Mouse (Mus musculus) left cerebral cortex, postnatal 25 days (tissue): ENCODE results near the gene Siglecg. TPM values are rescaled to one million over a fixed set of nuclear protein-coding genes. Genes with fewer than 3 reads are reported as not detected.
A peak's percentile ranks its signal among the peaks of the same experiment; 100 is the strongest.
"Not testable (repeated sequence)": the region's sequence is repeated elsewhere in the genome, so short reads cannot be mapped to it uniquely, and the experiment has no call there.

ENCODE experiments used
- DNase-seq, 2 experiments: peaks; one replicate each; pipeline ENCODE4 v3.0.0; 2022; ENCODE audit warnings: low spot score in 2 of 2, mixed read lengths in 1 of 2
- intact Hi-C: fragments of 180-260 bp; cut with DNase I; formaldehyde crosslinking; loops from one replicate; pipeline ENCODE4 v1.15.1; 2025
- total RNA-seq, 2 experiments: library from RNA; stranded (reverse); gene quantifications; 2 replicates each; pipeline ENCODE4 v1.2.3; 2021

Gene Siglecg
- under 1 TPM in 1 of 2 experiments, not detected in 1; 0.69 TPM for total RNA-seq

- intact Hi-C loops: no loop called here
Observed at GRCm38 (mm10) chr7:43408131-43408553, at the start of gene Siglecg. Gene Siglecg (plus strand): TSS chr7:43408204.

GRCm38 (mm10) chr7:43358556-43358955, 49.4 kb upstream of the Siglecg start:
- no peak for DNase-seq
- intact Hi-C loops: no loop called here

More at GRCm38 (mm10) chr7:43408131-43408553, at the start of gene Siglecg:
- no peak for DNase-seq

GRCm38 (mm10) chr7:43361442-43361841, 46.6 kb upstream of the Siglecg start:
- no peak for DNase-seq
- intact Hi-C loops: no loop called here

- DNase-seq: no peak
- intact Hi-C loops: no loop called here
Observed at GRCm38 (mm10) chr7:43362021-43362420, 46.0 kb upstream of the Siglecg start.

GRCm38 (mm10) chr7:43378226-43378625, 29.8 kb upstream of the Siglecg start:
- DNase-seq: peak; percentile 24 to 29
- intact Hi-C loops: loop anchor here (1.0 kb wide), 1 partner anchor 95 kb away; no protein-coding TSS in a partner anchor

GRCm38 (mm10) chr7:43392349-43393121, 15.5 kb upstream of the Siglecg start:
- DNase-seq: peak in 1 of 2 experiments; percentile 11

GRCm38 (mm10) chr7:43399501-43399900, 8.5 kb upstream of the Siglecg start:
- no peak for DNase-seq

More at GRCm38 (mm10) chr7:43392349-43393121, 15.5 kb upstream of the Siglecg start:
- intact Hi-C loops: no loop called here

GRCm38 (mm10) chr7:43402718-43403117, 5.3 kb upstream of the Siglecg start:
- no peak for DNase-seq
- intact Hi-C loops: no loop called here

More at GRCm38 (mm10) chr7:43399501-43399900, 8.5 kb upstream of the Siglecg start:
- intact Hi-C loops: no loop called here

GRCm38 (mm10) chr7:43407573-43407972, 431 bp upstream of the Siglecg start:
- intact Hi-C loops: no loop called here
- no peak for DNase-seq

GRCm38 (mm10) chr7:43409084-43409483, 1.1 kb downstream of the Siglecg start:
- DNase-seq: no peak
- intact Hi-C loops: no loop called here

- intact Hi-C loops, DNase-seq: not testable (repeated sequence)
Observed at GRCm38 (mm10) chr7:43411724-43412123, 3.7 kb downstream of the Siglecg start.

GRCm38 (mm10) chr7:43417298-43417697, 9.3 kb downstream of the Siglecg start:
- intact Hi-C loops: no loop called here
- no peak for DNase-seq

- intact Hi-C loops: loop anchor here (1.0 to 2.0 kb wide), 2 partner anchors 43 to 72 kb away; no protein-coding TSS in a partner anchor
- peak; percentile 82 to 86 for DNase-seq
Observed at GRCm38 (mm10) chr7:43422995-43423617, 15.1 kb downstream of the Siglecg start.

- intact Hi-C loops: loop anchor here (1.0 to 2.0 kb wide), 2 partner anchors 42 to 71 kb away; no protein-coding TSS in a partner anchor
- DNase-seq: no peak
Observed at GRCm38 (mm10) chr7:43423991-43424625, 16.1 kb downstream of the Siglecg start.

- intact Hi-C loops: no loop called here
- DNase-seq: no peak
Observed at GRCm38 (mm10) chr7:43427406-43427805, 19.4 kb downstream of the Siglecg start, which contains the start of gene Lim2. Gene Lim2 (plus strand): TSS chr7:43427670.

GRCm38 (mm10) chr7:43429500-43429899, 21.5 kb downstream of the Siglecg start:
- DNase-seq: no peak
- intact Hi-C loops: no loop called here

- intact Hi-C loops: no loop called here
- DNase-seq: no peak
Observed at GRCm38 (mm10) chr7:43432891-43433290, 24.9 kb downstream of the Siglecg start.

GRCm38 (mm10) chr7:43434676-43435075, 26.7 kb downstream of the Siglecg start:
- intact Hi-C loops: no loop called here
- DNase-seq: no peak

GRCm38 (mm10) chr7:43436341-43437255, 28.6 kb downstream of the Siglecg start, which contains the start of gene Nkg7:
Gene Nkg7 (plus strand): TSS chr7:43437073.
- intact Hi-C loops: no loop called here
- DNase-seq: no peak
